Mouse (Mus musculus) liver, embryonic 14.5 days (tissue): ENCODE results near the gene Gjc3. TPM values are rescaled to one million over a fixed set of nuclear protein-coding genes. Genes with fewer than 3 reads are reported as not detected.
"Not testable (repeated sequence)": the region's sequence is repeated elsewhere in the genome, so short reads cannot be mapped to it uniquely, and the experiment has no call there.

ENCODE experiments used
- ATAC-seq: fragments of 200-750 bp; cut with Nextera tagmentation; 2 replicates; pipeline ENCODE4 v1.8.0; 2017; ENCODE audit warnings: moderate number of reproducible peaks, mild to moderate bottlenecking, moderate library complexity; ENCODE audit not compliant: insufficient read depth
- DNase-seq, 3 experiments: peaks; one replicate each; pipeline ENCODE4 v3.0.0-alpha.2; 2012 to 2013; ENCODE audit warnings: low read depth in 3 of 3, low spot score in 3 of 3
- H3K27ac ChIP-seq: fragments of 300-500 bp; sonication (generic); 2 replicates; pipeline ENCODE4 v1.5.1; 2014; ENCODE audit warnings: moderate library complexity, mild to moderate bottlenecking, control low read depth, inconsistent platforms
- H3K27me3 ChIP-seq: fragments of 300-500 bp; sonication (generic); 2 replicates; pipeline ENCODE4 v1.6.1; 2014; ENCODE audit warnings: mild to moderate bottlenecking, low read length, moderate library complexity; ENCODE audit not compliant: control insufficient read depth, insufficient read depth
- H3K36me3 ChIP-seq: fragments of 300-500 bp; sonication (generic); replicated peaks from 2 replicates; pipeline ENCODE4 v1.6.1; 2014; ENCODE audit warnings: low read depth; ENCODE audit not compliant: control insufficient read depth, insufficient read depth
- H3K4me1 ChIP-seq, 2 experiments: fragments of 200-500 bp in 1 of 2; fragments of 300-500 bp in 1 of 2; sonication (generic) in 1 of 2; replicated peaks; 2 replicates each; pipeline ENCODE4 v1.6.1; 2012 to 2014; ENCODE audit warnings: antibody characterized with exemption in 1 of 2, inconsistent platforms in 1 of 2, low read length in 1 of 2; ENCODE audit not compliant: control insufficient read depth in 2 of 2, insufficient read depth in 2 of 2
- H3K4me2 ChIP-seq: fragments of 300-500 bp; sonication (generic); 2 replicates; pipeline ENCODE4 v1.6.1; 2014; ENCODE audit warnings: low read depth, mild to moderate bottlenecking, control low read depth, moderate library complexity
- H3K4me3 ChIP-seq, 2 experiments: fragments of 200-500 bp in 1 of 2; fragments of 300-500 bp in 1 of 2; sonication (generic) in 1 of 2; 2 replicates each; pipeline ENCODE4 v1.5.1; 2012 to 2014; ENCODE audit warnings: low read depth in 2 of 2, low read length in 2 of 2, mild to moderate bottlenecking in 2 of 2, control low read depth in 1 of 2, inconsistent platforms in 1 of 2, moderate library complexity in 1 of 2; ENCODE audit not compliant: insufficient read depth in 1 of 2
- H3K9ac ChIP-seq: fragments of 300-500 bp; sonication (generic); replicated peaks from 2 replicates; pipeline ENCODE4 v1.6.1; 2014; ENCODE audit warnings: mild to moderate bottlenecking, control low read depth, moderate library complexity
- H3K9me3 ChIP-seq: fragments of 300-500 bp; sonication (generic); 2 replicates; pipeline ENCODE4 v1.6.1; 2016; ENCODE audit warnings: low read length, mixed read lengths; ENCODE audit not compliant: control insufficient read depth
- CTCF ChIP-seq: IDR thresholded peaks from 2 replicates; pipeline ENCODE4 v1.5.1; 2016; ENCODE audit warnings: antibody characterized with exemption, low read depth, control low read depth
- EP300 ChIP-seq: IDR thresholded peaks from 2 replicates; pipeline ENCODE4 v1.6.1; 2016; ENCODE audit warnings: antibody characterized with exemption, low read depth
- WGBS: fragments of 180-500 bp; shearing (Covaris S2); extraction: QIAGEN DNeasy Blood & Tissue Kit; methylation state at CpG from one replicate; pipeline ENCODE4 v1.1.7; 2014; ENCODE audit not compliant: insufficient replicate concordance; 5-methylcytosine and 5-hydroxymethylcytosine counted together
- polyA plus RNA-seq, 2 experiments: library from polyadenylated mRNA; depleted of rRNA in 1 of 2; stranded (reverse) in 1 of 2; unstranded in 1 of 2; fragments of >200 nt; fragmentation: Nextera tagmentation in 1 of 2; extraction: Ambion mirVana in 1 of 2; gene quantifications; 2 replicates each; pipeline versions ENCODE4 v1.2.1 to v1.2.3; 2012 to 2014

The Gjc3 gene
- polyA plus RNA-seq, 2 experiments = 0.01 TPM; not detected in 1

DNA sequence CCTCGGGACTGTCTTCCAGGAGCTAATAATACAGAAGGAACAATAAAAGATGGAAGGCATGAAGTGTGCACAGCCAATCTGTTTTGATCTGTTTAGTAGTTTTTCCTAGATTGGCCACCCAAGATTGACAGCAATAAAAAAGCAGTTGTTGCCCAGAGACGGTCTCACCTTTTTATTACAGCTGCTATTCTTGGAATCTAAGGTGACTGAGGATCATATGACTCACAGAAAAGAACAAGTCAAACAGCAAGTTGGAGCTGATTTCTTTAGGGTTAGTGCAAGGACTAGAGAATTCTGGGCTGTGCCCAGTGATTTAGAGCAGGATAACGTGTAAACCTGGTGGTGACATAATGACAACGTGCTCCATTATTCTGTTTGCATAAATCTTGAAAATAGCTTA, 21.9 kb downstream of the Gjc3 start:
- no peaks in the 10 kb centered on the region for H3K9me3 ChIP-seq
- no peaks in the 10 kb centered on the region for H3K27me3 ChIP-seq
- H3K4me2 ChIP-seq = no peak overlapping the region
- no peak overlapping the region for H3K4me3 ChIP-seq
- DNase-seq = no peak
- H3K9ac ChIP-seq = no peak overlapping the region
- no peaks in the 10 kb centered on the region for H3K36me3 ChIP-seq
- 62% methylated on average over 4 of the region's 4 CpGs for WGBS
- ATAC-seq = no peak
- TF ChIP-seq CTCF (no peak), EP300 (no peak)
- H3K27ac ChIP-seq = no peak overlapping the region
- H3K4me1 ChIP-seq = no peaks in the 10 kb centered on the region

DNA sequence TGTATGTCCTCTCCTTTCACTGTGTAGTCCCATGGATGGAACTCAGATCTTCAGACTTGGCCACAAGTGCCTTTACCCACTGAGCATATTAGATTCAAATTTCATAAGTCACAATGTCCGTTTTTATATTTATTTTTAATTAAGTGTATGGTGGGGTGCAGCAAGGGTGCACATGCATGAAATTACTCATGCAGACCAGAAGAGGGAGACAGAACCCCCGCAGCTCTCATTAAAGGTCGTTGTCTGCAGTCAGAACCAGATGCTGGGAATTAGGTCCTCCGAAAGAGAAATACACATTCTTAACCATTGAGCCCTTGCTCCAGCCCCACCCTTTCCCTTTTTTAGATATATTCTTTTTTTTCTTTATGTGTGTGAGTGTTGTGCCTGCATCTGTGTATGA, 25.7 kb downstream of the Gjc3 start:
- H3K36me3 ChIP-seq = no peaks in the 10 kb centered on the region
- no peak overlapping the region for H3K4me3 ChIP-seq
- WGBS = 38% methylated on average over 4 of the region's 4 CpGs
- H3K9me3 ChIP-seq = no peaks in the 10 kb centered on the region
- H3K4me2 ChIP-seq = no peak overlapping the region
- H3K27ac ChIP-seq = no peak overlapping the region
- H3K27me3 ChIP-seq = no peaks in the 10 kb centered on the region
- no peak for ATAC-seq
- TF ChIP-seq CTCF (peak; percentile 34; the same call in 1 of the 2 replicates), EP300 (no peak)
- no peak for DNase-seq
- H3K4me1 ChIP-seq = no peaks in the 10 kb centered on the region
- no peak overlapping the region for H3K9ac ChIP-seq

DNA sequence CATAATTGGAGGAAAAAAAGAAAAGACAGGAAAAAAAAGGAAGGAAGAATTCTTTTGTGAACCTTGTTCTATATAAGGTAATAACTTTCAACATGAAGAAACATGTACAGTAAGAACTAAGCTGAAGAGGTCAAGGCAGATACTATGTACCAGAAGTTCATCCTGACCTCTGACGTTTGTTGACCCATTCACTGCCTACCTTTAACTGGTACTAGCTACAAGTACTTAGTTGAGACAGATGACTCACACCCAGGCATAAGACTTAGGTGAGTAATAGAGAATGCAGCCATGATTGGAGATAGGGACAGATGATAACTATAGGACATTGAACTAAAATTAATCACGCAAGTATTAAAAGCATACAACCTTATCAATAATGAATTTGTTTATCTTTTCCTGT, 26.4 kb downstream of the Gjc3 start:
- ATAC-seq = no peak
- DNase-seq = no peak
- Histone ChIP-seq H3K27me3 (no peaks in the 10 kb centered on the region), H3K27ac (no peak overlapping the region), H3K4me2 (no peak overlapping the region), H3K4me3 (no peak overlapping the region), H3K9ac (no peak overlapping the region), H3K36me3 (no peaks in the 10 kb centered on the region), H3K9me3 (no peaks in the 10 kb centered on the region), H3K4me1 (no peaks in the 10 kb centered on the region)
- TF ChIP-seq EP300 (no peak), CTCF (no peak)
- WGBS = 64% methylated on average over 2 of the region's 2 CpGs

DNA sequence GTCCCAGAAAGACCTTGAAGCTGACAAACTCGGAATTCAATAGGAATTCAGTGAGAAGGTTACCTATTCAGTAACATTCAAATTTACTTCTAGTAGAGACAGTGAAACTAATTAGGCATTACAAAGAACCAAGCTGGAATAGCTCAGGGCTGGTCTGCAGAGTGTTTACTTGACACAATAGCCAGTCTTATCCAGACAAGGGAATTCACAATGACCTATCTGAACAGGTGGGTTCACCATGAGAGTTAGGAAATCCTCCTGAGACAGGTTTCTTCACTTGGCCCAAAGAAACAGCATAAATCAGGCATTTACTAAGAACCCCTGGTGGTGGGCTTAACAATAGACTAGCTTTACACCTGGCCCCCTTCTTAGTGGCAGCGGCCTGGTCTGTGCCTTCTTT, 29.0 kb downstream of the Gjc3 start:
- not testable (repeated sequence) for H3K4me3 ChIP-seq, H3K27me3 ChIP-seq, DNase-seq, H3K9ac ChIP-seq, H3K4me1 ChIP-seq, H3K36me3 ChIP-seq, H3K4me2 ChIP-seq, ATAC-seq, H3K27ac ChIP-seq, H3K9me3 ChIP-seq
- 48% methylated on average over 2 of the region's 2 CpGs for whole genome bisulfite sequencing

DNA sequence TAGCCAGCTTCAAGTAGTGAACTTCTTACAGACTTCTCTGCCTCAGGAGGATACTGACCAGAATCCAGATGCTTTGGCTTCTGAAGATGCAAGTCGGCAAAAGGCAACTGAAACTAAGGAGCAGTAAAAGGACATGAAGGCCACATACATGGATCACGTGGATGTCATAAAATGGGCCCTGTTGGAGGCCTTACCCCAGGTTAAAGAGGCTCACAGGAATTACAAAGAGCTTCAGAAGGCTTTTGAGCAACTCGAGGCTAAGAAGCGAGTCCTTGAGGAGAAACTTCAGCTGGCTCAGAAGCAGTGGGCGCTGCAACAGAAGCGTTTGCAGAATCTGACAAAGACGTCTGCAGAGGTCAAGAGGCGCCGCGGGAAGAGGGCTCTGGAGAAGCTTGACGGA, 34.5 kb downstream of the Gjc3 start:
- Histone ChIP-seq H3K4me3 (no peak overlapping the region), H3K4me2 (no peak overlapping the region), H3K9ac (no peak overlapping the region), H3K27me3 (no peaks in the 10 kb centered on the region), H3K4me1 (no peaks in the 10 kb centered on the region), H3K36me3 (no peaks in the 10 kb centered on the region), H3K27ac (no peak overlapping the region), H3K9me3 (no peaks in the 10 kb centered on the region)
- TF ChIP-seq EP300 (no peak), CTCF (no peak)
- DNase-seq (no peak), ATAC-seq (no peak)
- WGBS = 57% methylated on average over 11 of the region's 11 CpGs

DNA sequence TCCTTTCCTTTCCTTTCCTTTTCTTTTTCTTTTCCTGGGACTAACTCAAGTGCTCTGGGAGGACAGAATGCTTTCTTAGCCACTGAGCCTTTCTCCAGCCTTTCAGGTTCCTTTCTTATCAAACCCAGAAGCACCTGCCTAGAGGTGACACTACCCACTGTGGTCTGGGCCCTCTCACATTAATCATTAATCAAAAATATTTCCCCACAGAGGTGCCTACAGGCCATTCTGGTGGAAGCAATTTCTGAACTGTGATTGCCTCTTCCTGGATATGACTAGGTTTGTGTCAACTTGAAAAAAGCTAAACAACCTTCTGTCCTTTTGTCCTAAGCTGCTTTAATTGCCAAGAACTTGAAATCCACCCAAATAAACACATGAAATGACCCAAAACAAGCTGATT, 40.7 kb downstream of the Gjc3 start:
- ATAC-seq (no peak), DNase-seq (no peak)
- H3K4me2 ChIP-seq = no peak overlapping the region
- H3K4me1 ChIP-seq = no peaks in the 10 kb centered on the region; a peak in 1 of 4 replicates
- TF ChIP-seq EP300 (no peak), CTCF (no peak)
- H3K27me3 ChIP-seq = no peaks in the 10 kb centered on the region
- no peaks in the 10 kb centered on the region for H3K9me3 ChIP-seq
- no peaks in the 10 kb centered on the region for H3K36me3 ChIP-seq
- H3K27ac ChIP-seq = no peak overlapping the region
- H3K9ac ChIP-seq = no peak overlapping the region
- no peak overlapping the region for H3K4me3 ChIP-seq
